9 mouse cellular contexts compared by ENCODE assay signal in the genomic region with DNA sequence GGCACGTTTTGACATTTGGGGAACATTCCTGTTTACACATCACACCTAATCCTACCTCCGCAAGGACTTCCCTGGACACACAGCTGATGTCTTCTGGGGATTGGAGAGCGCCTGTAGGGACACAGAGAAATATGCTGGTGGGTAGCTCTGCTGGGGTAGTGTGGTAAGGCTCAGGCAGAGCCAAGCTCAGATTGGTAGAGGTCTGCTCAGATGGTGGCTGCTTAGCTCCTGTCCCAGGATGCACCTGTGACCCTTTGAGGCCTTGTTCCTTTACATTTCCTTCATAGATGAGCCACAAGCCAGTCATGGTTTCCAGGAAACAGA.
"Had no signal": no experiment of that assay in that cellular context is flagged by ENCODE, and none has a peak within 500 bp of the region (broad histone marks: within the 10 kb centered on the region; RNA-seq: fewer than 3 reads in every experiment).

No protein-coding gene starts in this region.

- H3K4me2 ChIP-seq: liver, embryonic 13.5 days had no signal

- H3K9me3 ChIP-seq: liver, embryonic 13.5 days had no signal

- H3K9ac ChIP-seq: liver, embryonic 13.5 days had no signal

- H3K36me3 ChIP-seq: liver, embryonic 13.5 days had no signal

- H3K4me1 ChIP-seq: liver, embryonic 13.5 days had no signal

- DNase-seq: kidney, adult 18-20 months; kidney, postnatal 25 days; liver, embryonic 13.5 days; lung, adult 2 months; lung, postnatal 14 days; thymus, adult 2 months; thymus, postnatal 14 days had no signal

- H3K27ac ChIP-seq: kidney, postnatal 0 days; layer of hippocampus, adult 2 months; liver, embryonic 13.5 days had no signal

- H3K4me3 ChIP-seq: layer of hippocampus, adult 2 months; liver, embryonic 13.5 days had no signal
